Mouse (Mus musculus) spleen, postnatal 14 days (tissue): ENCODE measurements at regions not wholly inside any gene's neighbourhood (a gene's known extent, or its start where the extent isn't known, plus 50 kb on each side); places are given as distances from the start of the nearest gene placed in this dataset.

Source experiments
- DNase-seq, 2 experiments: peaks; one replicate each; pipeline ENCODE4 v3.0.0; 2021 to 2022; ENCODE audit warnings: low spot score in 2 of 2

DNA sequence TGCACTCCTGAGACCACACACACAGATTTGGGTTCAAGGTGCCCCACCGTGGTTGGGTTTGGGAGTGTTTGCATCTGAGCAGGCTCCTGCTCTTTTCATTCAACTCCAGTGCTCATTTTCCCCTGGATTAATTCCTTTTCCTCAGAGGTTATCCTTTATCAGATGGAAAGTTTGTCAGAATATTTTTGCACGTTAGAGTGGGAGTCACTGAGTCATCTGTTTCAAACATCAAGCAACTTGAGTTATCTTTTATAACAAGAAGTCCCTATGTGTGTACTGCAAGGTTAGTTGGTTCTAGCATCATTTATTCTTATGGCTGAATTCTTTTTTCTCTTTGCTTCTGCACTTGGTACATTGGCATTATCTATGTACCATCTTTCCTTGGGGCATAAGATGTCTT lies 142.8 kb upstream of the Cxcr4 start:
- no peak for DNase-seq

DNA sequence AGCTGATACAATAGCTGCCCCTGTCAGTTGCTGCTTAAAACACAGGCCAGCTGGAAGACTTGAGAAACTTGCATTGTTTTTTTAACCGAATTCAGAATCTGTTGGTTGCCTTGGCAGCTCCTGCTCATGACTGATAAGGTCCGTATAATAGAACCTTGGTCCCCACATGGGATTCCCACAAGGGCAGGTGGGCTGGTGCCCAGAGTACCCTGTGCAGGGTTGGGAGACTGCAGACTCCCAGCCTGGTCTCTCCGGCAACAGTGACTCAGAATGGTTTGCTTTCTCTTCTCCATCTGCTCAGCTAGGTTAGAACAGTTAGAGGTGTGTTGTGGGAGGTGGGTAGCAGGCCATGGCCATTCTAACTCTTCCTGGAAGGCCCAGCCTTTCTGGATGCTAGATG lies 139.4 kb upstream of the Cxcr4 start:
- no peak for DNase-seq

DNA sequence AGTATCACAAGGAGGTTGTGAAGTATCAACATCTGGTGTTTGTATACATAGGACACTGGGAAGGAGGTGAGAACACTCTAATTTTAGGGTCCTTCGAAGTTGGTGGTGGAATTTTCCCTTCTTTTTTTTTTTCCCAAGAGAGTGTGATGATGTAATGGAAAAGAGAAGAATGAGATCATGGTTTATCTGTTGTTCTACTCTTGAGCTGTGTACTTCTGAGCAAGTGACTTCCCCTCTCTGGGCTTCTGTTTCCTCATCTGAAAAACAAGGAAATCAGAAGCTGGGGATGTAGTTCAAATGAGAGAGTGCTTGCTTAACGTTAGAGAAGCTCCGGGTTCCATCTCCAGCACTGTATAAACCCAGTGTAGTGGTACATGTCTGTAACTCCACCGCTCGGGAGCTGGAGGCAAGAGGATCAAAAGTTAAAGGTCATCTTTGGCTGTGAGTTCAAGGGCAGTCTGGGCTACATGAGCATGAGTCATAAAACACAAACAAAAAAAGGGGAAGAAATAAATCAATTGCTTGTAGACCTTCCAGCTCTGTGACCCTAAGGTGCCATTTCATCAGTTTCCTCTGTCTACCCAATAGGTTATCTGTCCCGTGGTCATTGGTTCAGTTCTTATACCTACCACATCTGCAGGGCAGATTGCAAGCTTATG lies 132.5 kb upstream of the Cxcr4 start:
- DNase-seq: no peak

DNA sequence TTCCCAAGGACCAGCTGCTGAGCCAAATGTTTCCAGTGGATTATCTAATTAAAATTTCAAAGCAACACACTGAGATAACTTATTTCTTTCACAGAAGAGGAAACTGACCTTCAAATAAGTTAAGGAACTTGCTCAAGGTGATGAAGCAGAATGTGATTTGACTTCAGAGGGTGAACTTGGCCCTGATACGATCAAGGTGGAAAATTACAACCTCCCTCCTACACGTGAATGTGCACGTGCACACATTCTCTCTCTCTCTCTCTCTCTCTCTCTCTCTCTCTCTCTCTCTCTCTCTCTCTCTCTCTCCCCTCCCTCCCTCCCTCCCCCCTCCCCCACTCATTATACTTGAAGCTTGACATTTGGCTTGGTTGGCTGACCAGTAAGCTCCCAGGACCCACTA lies 131.8 kb upstream of the Cxcr4 start:
- no peak for DNase-seq

DNA sequence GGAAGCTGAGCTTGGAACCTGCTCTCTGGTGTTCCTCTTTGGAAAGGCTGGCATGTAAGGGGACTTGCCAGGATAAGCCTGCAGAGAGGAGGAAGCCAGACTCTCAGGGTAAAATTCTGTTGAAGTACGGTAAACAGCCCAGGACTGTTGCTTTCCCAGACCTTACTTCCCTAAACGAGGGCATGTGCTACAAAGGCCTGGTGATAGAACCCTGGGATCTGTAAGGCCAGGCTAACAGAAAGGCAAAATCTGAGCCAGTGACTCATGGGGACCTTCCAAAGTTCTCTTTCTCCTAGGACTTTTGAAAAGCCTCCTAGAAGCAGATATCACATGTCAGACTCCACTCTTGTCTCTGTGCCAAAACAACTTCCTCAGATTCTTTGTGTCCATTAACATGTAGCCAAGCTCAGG lies 130.0 kb upstream of the Cxcr4 start:
- DNase-seq: no peak

DNA sequence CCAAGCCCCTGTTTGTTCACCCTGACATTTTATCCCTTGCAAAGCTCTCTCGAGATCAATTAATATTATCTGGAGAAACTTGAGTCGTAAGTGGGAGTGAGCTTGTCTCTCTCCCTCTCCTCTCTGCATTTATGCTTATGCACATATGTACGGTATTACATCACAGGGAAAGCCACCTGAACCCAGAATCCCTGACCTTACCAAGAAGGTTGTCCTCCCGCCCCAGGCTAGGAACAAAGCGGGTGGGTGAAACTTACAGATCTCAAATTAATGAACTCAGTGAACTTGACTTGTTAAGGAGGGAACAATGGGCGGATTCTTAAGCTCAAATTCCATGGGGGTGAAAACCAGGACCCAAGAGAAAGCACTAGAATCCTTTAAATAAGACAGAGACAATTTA lies 122.8 kb upstream of the Cxcr4 start:
- DNase-seq: no peak

DNA sequence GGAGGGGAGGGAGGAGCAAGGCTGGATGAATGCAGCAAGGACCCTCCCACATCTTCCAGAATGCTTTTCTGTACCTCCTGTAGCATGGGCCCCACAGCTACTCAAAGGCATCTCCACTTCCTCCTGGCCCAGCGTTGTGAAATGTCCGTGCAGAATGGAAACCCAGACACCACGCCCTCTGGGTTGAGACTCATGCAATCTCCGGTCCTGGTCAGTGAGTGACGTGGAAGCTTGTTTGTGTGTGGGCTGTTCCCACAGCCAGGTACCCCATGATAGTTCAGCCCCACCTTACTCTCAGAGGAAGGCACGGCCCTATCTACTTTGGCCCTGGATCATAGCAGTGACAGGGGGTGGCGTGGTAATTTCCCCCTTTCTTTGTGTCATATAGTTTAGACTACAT lies 120.8 kb upstream of the Cxcr4 start:
- peak; percentile 14 to 22 for DNase-seq

DNA sequence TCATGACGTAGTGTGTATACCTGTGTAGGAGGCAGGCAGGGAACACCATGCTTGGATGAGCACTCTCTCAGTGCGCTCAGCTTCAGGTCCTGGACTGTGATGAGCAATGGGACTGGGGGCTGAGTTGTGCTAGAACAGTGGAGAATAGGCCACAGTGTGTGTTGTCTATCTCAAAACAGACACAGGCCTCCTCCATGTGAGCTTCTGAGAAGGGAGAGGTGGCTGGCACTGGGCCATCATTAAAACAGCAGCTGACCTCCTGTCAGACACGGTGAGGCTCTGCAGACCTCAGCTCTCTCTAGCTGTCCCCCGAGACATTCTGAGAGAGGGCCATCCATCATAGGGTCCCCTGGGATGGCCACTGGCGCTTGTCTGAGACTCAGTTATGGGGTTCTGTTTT lies 119.0 kb upstream of the Cxcr4 start:
- DNase-seq: no peak

DNA sequence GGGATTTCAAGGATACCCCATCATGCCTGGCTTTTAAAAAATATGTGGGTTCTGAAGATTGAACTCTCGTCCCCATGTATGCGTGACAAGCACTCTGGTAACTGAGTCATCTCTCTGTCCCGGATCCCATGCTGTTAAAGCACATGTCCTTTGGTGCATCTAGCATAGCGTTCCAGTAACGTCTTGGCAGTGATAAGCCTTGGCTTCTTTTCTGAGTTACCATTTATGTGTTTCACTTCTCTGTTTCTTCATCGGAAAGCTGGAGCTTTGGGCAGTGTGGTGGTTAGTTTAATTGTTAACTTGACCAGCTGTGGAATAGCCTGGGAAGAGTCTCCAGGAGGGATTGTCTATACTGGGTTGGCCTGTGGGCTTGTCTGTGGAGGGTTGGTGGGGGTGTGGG lies 115.7 kb upstream of the Cxcr4 start:
- no peak for DNase-seq

DNA sequence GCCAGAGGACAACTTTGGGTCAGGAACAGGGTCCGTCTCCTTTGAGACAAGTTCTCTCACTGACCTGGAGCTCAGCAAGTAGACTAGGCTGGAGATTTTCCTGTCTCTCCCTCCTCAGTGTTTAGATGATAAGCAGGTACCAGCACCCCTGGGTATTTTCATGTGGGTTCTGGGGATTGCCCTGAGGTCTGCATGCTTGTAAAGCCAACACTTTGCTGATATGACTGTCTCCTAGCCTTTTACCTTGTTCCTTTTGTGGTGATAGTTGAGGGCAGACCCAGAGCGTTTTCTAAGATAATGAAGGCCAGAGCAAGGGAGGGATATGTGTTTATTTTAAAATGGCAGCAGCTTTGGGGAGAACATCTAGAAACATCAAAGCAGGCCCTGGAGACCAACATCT lies 114.1 kb upstream of the Cxcr4 start:
- no peak for DNase-seq

DNA sequence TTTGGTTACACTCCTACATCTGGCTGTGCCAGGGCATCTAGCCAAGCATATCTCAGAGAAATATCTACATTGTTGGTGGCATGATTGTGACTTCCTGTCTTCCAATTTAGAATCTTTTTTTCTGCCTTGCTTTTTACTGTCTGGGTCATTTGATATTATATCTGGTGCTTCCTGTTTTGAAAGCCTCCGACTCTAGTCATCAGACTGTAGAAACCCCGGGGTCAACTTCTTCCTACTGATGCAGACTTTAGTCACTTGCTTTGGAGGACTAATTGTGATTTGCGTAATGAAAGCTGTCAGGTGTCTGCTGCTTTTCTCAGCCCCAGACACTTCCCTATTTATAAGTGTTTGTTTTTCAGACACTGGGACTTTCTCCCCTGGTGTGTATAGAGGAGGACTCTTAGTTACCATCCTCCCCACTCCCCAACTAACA lies 113.0 kb upstream of the Cxcr4 start:
- DNase-seq: no peak

DNA sequence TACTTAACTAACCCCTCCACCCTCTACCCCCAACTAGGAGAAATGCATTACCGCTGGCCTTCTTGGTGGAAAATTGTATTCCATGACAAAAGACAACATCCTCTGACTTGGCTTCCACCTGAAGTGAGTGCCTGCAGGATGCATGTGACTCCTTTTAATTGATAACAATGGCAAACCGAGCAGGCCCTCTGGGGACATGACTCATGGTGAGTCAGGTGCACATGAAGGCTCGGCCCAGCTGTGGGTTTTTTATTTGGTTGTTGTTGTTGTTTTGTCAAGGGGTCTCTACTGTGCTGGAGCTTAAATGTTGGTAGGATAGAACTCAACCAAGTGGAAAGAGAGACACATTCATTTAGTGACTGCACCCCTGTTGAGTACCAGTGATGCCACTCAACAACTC lies 109.2 kb upstream of the Cxcr4 start:
- DNase-seq: no peak

DNA sequence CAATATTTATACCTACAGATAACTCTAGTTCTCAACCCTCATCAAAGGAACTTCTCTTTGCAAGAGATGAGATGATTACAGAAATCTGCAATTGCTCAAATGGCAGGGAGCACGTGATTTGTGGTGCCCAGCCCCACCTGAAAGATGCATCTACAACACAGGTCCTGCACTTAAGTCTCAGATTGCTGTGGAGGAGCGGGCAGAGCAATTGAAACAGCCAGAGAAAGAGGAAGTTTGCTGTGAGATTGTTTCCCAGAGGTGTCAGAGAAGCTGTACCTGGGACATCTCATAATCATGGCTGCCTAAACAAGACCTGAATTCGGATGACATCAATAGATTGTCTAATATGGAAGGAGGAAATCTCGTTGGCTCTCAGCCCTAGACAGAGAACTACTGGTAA lies 105.9 kb upstream of the Cxcr4 start:
- no peak for DNase-seq

DNA sequence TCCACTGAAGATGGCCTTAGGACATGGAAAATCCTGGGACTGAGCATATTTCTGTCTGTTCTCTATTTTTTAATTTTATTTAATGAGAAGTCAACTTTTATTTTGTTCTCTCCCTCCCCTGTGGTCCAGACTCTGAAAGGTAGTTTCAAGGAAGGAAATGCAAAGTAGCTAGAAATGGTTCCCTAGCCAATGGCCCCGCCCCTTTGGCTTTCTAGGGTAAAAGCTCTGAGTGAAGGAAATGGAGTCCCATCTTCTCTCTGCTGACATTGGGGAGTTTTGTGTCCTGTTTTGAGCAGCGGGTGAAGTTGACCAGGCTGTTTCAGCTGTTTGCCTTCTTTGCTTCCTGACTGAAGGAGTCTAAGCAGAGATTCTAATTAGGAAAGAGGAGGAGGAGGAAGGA lies 103.8 kb upstream of the Cxcr4 start:
- peak; percentile 35 to 45 for DNase-seq

DNA sequence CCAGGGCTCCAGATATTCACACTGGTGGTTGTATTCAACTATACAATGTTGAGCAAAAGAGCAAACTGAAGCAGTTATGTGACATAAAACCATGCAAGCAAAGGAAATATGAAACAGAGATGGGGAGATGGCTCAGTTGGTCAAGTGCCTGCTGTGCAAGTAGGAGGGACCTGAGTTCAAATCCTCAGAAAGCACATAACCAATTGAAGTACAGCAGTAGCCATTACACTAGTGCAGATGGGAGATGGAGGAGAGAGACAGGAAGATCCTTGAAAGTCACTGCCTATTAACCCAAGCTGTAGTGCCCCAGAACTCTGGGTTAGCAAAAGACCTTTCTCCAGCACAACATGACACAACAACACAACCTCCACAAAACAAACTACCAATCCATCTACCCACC lies 100.7 kb upstream of the Cxcr4 start:
- no peak for DNase-seq

DNA sequence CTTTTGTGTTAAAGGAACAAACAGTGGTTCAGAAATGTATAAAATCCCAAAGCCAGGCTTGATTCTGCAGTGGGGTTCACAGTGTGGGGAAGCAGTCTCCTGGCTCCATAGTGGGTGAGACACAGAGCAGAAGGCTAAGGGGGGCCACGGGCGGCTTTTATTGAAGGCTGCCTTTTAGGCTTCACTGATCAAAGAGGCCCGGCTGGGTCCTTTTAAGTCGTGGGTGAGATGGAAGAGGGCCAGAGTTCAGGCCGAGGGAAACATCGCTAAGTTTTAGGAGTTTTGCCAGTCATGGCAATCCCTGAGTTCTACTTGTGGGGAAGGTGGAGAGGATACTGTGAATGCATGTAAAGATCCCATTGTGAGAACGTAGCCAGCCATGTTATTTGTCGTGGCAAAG lies 100.2 kb upstream of the Cxcr4 start:
- DNase-seq: no peak

DNA sequence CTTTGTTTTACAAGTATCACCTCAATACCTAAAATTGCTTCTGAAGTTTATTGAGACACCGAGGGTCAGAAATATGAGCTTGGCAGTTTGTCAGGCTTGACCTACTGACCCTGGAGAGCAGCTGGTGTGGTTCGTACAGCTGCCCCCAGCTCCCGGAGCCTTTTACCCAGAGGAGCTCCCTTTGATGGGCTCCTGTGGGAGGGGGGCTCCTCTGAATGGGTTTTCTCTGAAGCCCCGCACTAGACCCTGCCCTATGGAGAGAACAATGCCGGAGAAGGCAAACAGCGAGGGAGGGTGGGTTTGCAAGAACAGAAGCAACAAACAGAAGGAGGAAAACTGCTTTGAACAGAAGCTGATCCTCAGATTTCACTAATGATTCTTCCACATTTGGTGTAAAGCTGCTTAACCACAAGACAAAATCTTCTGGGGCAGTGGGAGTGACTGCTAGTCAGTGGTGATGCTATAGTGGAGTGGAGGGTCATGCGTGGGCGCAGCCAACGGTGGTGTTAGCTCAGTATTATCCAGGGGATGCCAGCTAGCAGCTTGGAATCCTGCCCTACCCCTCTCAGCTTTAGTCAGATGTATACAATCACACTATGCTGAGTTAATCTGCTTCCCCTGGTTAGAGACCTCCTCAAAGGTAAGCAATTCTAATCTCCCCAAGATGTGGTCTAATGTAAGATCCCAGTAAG lies 95.3 kb upstream of the Cxcr4 start:
- DNase-seq: no peak

DNA sequence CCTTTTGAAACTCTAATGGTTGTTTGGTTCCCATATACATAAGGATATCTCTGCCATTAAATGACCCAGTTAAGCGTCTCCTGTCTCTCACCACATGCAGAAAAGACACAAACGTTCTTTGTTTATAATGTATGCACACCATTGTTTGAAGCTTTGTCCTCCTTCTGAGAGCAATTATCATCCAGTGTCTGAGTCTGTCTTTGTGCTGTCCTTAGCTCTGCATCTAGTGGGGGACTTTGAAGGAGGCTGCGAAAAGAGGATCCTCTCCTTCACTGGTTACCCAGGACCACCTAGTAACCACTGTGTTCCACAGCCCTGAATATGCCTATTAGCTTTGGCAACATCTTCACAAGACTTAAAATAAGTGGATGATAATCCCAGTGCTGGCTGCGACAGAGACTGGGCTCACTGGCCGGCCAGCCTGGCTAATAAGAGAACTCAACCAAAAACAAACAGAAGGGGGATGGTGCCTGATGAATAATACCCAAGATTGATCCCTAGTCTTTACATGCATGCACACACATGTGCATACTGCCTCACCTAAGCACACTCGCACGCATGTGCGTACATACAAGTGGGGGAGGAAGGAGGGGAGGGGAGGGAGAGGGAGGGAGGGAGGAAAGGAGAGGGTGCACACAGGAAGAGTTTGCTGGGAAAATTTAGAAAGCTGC lies 93.5 kb upstream of the Cxcr4 start:
- DNase-seq: no peak

DNA sequence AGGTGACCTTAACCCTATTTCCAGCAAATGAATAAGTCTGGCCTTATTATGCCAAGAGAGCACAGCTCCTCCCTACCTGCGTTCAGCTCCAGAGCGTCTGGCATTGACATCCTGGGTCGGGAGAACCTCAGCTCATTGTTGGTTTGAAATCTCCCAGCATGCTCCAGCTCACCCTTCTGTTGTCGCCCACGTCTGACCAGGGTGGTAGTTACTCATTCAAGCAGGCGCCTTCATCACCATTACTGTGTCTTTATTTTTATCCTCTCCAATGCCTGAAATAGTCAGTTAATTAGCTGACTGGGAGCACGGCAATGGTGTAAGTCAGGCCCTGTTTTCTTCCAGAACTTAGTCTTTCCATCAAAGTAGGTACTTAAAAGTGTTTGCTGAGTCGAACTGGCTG lies 90.8 kb upstream of the Cxcr4 start:
- DNase-seq: no peak

DNA sequence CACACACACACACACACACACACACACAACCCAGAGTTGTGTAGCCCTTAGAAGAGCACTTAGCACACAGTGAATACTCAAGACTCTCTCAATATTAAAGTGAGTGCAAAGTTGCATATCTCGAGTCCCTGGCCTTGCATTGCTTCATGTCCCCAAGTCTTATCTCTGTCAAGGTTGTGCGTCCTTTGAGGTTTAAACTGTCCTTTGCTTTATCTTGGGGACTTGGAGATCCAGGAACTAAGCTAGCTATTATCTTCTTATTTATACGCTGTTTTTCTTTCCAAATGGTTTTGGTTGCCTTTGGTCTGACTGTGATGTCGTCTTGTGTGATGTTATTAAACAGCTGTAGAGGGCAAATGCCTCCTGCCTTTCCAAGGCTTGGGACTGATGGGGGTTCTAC lies 89.2 kb upstream of the Cxcr4 start:
- DNase-seq: no peak

DNA sequence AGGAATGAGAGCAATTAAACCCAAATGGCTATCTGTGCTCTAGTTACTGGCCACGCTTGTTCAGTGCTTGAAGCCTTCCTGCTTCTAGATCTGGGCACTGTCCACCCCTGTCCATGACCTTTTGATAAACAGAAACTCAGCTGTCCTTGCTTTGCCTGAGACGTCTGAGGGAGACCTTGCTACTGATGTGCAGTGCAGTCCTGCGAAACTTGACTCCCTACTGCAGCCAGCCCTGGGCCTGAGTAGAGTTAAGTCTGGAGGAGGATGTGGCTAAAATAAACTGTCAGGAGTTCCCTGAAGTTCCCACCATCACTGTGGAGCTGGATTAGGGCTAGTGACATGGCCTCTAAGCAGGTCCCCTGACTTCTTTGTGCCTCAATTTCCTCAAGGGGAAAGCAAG lies 88.4 kb upstream of the Cxcr4 start:
- DNase-seq: no peak

DNA sequence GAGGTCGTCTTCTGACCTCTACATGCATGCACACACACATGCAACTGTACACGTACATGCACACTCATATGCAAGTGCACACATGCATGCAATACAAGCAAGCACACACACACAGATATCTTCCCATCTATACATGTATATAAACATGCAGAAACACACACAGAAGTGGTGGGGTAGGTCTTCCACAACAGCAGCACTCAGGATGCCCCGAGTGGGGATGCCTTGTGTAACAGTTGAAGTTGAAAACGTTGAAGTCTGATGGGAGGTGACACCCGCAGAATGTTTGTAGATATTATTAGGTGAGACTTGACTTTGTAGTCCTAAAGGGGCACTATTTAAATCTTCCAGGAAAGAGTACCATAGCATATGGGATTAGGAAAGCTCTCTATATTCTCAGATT lies 87.9 kb upstream of the Cxcr4 start:
- DNase-seq: no peak
